Mouse (Mus musculus) CH12.LX (cell line): ENCODE measurements around the gene Klhdc7a. TPM values are rescaled to one million over a fixed set of nuclear protein-coding genes. Genes with fewer than 3 reads are reported as not detected.
"Not testable (repeated sequence)": the region's sequence is repeated elsewhere in the genome, so short reads cannot be mapped to it uniquely, and the experiment has no call there.

Experiments
- DNase-seq: peaks from one replicate; pipeline ENCODE4 v3.0.0-alpha.2; 2013; ENCODE audit errors: extremely low read depth
- H3K27ac ChIP-seq: 2 replicates; pipeline ENCODE4 v1.5.1; 2012; ENCODE audit warnings: low read depth, mild to moderate bottlenecking, control low read depth, moderate library complexity; ENCODE audit not compliant: insufficient read depth
- H3K27me3 ChIP-seq: replicated peaks from 2 replicates; pipeline ENCODE3; 2012; ENCODE audit warnings: inconsistent platforms
- H3K36me3 ChIP-seq, 2 experiments: replicated peaks in 1 of 2; 2 replicates each; pipeline versions ENCODE3 to v1.6.1; 2012; ENCODE audit warnings: inconsistent platforms in 1 of 2, low read length in 1 of 2, mild to moderate bottlenecking in 1 of 2, mixed read lengths in 1 of 2, moderate library complexity in 1 of 2; ENCODE audit not compliant: control insufficient read depth in 1 of 2, insufficient read depth in 1 of 2
- H3K4me1 ChIP-seq, 2 experiments: 2 replicates each; pipeline ENCODE4 v1.6.1; 2012; ENCODE audit warnings: inconsistent platforms in 1 of 2, moderate library complexity in 1 of 2; ENCODE audit not compliant: insufficient read depth in 2 of 2, control insufficient read depth in 1 of 2
- H3K4me2 ChIP-seq: 2 replicates; pipeline ENCODE4 v1.6.1; 2012; ENCODE audit warnings: low read depth, mild to moderate bottlenecking, control low read depth; ENCODE audit not compliant: poor library complexity, insufficient read depth, severe bottlenecking
- H3K4me3 ChIP-seq, 3 experiments: fragments of 150-350 bp in 1 of 3; sonication (generic) in 1 of 3; replicated peaks in 1 of 3; 2 replicates each; pipeline versions ENCODE3 to v1.5.1; 2011 to 2012; ENCODE audit warnings: low read depth in 2 of 3, low read length in 2 of 3, mild to moderate bottlenecking in 2 of 3, moderate library complexity in 2 of 3, control low read depth in 1 of 3, improper control_type of control experiment in 1 of 3, inconsistent platforms in 1 of 3, mixed read lengths in 1 of 3; ENCODE audit not compliant: poor library complexity in 1 of 3
- H3K79me2 ChIP-seq: replicated peaks from 2 replicates; pipeline ENCODE4 v1.6.1; 2012; ENCODE audit warnings: mild to moderate bottlenecking, moderate library complexity; ENCODE audit not compliant: control insufficient read depth, poor library complexity, insufficient read depth, severe bottlenecking; ENCODE audit errors: extremely low read depth
- H3K9ac ChIP-seq: 2 replicates; pipeline ENCODE4 v1.6.1; 2012; ENCODE audit warnings: low read depth, mild to moderate bottlenecking, control low read depth, moderate library complexity; ENCODE audit not compliant: insufficient read depth
- H3K9me3 ChIP-seq: replicated peaks from 2 replicates; pipeline ENCODE3; 2012; ENCODE audit warnings: low read length, inconsistent platforms, mixed read lengths
- BHLHE40 ChIP-seq: IDR thresholded peaks from 2 replicates; pipeline ENCODE4 v1.6.1; 2011; ENCODE audit warnings: mild to moderate bottlenecking, low read depth, low read length, improper control_type of control experiment
- EP300 ChIP-seq: IDR thresholded peaks from 2 replicates; pipeline ENCODE4 v1.6.1; 2011; ENCODE audit warnings: low read length, improper control_type of control experiment
- ETS1 ChIP-seq: conservative IDR thresholded peaks from 2 replicates; pipeline ENCODE4 v1.6.1; 2012; ENCODE audit warnings: low read depth, mild to moderate bottlenecking, inconsistent platforms, low read length, improper control_type of control experiment, moderate library complexity
- GABPA ChIP-seq: IDR thresholded peaks from 2 replicates; pipeline ENCODE4 v1.6.1; 2012; ENCODE audit warnings: low read depth, low read length, improper control_type of control experiment, inconsistent platforms; ENCODE audit not compliant: insufficient replicate concordance
- JUN ChIP-seq: IDR thresholded peaks from 2 replicates; pipeline ENCODE4 v1.6.1; 2011; ENCODE audit warnings: low read depth, mild to moderate bottlenecking, low read length, improper control_type of control experiment, moderate library complexity; ENCODE audit not compliant: insufficient read depth
- MAX ChIP-seq: IDR thresholded peaks from 2 replicates; pipeline ENCODE4 v1.6.1; 2011; ENCODE audit warnings: low read length, improper control_type of control experiment
- MAZ ChIP-seq: IDR thresholded peaks from 2 replicates; pipeline ENCODE4 v1.6.1; 2012; ENCODE audit warnings: low read depth, mild to moderate bottlenecking, inconsistent platforms, low read length, improper control_type of control experiment, moderate library complexity
- MXI1 ChIP-seq: IDR thresholded peaks from 2 replicates; pipeline ENCODE4 v1.6.1; 2011; ENCODE audit warnings: mild to moderate bottlenecking, low read depth, low read length, improper control_type of control experiment
- NELFE ChIP-seq: IDR thresholded peaks from 2 replicates; pipeline ENCODE4 v1.6.1; 2011; ENCODE audit warnings: low read depth, low read length, improper control_type of control experiment
- NRF1 ChIP-seq: IDR thresholded peaks from 2 replicates; pipeline ENCODE4 v1.6.1; 2014; ENCODE audit warnings: low read depth, mild to moderate bottlenecking, inconsistent platforms, low read length, improper control_type of control experiment, moderate library complexity
- TBP ChIP-seq: conservative IDR thresholded peaks from 2 replicates; pipeline ENCODE4 v1.6.1; 2011; ENCODE audit warnings: low read depth, low read length, improper control_type of control experiment
- TCF12 ChIP-seq: IDR thresholded peaks from 2 replicates; pipeline ENCODE4 v1.6.1; 2014; ENCODE audit warnings: low read depth, mild to moderate bottlenecking, inconsistent platforms, low read length, improper control_type of control experiment
- UBTF ChIP-seq: IDR thresholded peaks from 2 replicates; pipeline ENCODE4 v1.6.1; 2012; ENCODE audit warnings: low read depth, mild to moderate bottlenecking, inconsistent platforms, low read length, improper control_type of control experiment, moderate library complexity
- USF2 ChIP-seq: conservative IDR thresholded peaks from 2 replicates; pipeline ENCODE4 v1.6.1; 2011; ENCODE audit warnings: low read depth, low read length, improper control_type of control experiment
- ZC3H11A ChIP-seq: IDR thresholded peaks from 2 replicates; pipeline ENCODE4 v1.6.1; 2012; ENCODE audit warnings: low read depth, mild to moderate bottlenecking, inconsistent platforms, low read length, improper control_type of control experiment
- ZKSCAN1 ChIP-seq: IDR thresholded peaks from 2 replicates; pipeline ENCODE4 v1.6.1; 2012; ENCODE audit warnings: low read depth, inconsistent platforms, low read length, improper control_type of control experiment, borderline replicate concordance
- ZMIZ1 ChIP-seq: IDR thresholded peaks from 2 replicates; pipeline ENCODE4 v1.6.1; 2012; ENCODE audit warnings: low read depth, mild to moderate bottlenecking, inconsistent platforms, low read length, improper control_type of control experiment
- ZNF384 ChIP-seq: IDR thresholded peaks from 2 replicates; pipeline ENCODE4 v1.6.1; 2012; ENCODE audit warnings: low read depth, low read length, improper control_type of control experiment, inconsistent platforms
- dilution Hi-C: fragments of 300-500 bp; cut with MboI; formaldehyde crosslinking; loops from 2 replicates; pipeline ENCODE4 v1.14.3; 2020; ENCODE audit warnings: low sequenced_read_pairs; ENCODE audit not compliant: extremely low pct_unique_long_range_greater_than_20kb, extremely low pct_ligation_motif_present
- in situ Hi-C: fragments of 300-500 bp; cut with MboI; formaldehyde crosslinking; loops from 3 replicates; pipeline ENCODE4 v1.14.3; 2019; ENCODE audit warnings: low sequenced_read_pairs, low pct_ligation_motif_present, low pct_unique_long_range_greater_than_20kb, mixed read lengths
- polyA plus RNA-seq: library from polyadenylated mRNA; unstranded; fragments of >175 nt; gene quantifications from 2 replicates; pipeline ENCODE4 v1.2.1, GENCODE M21; 2012; ENCODE audit warnings: low read depth; ENCODE audit not compliant: insufficient read length
- total RNA-seq, 2 experiments: library from RNA; depleted of rRNA; stranded (reverse); fragments of 300-350 nt in 1 of 2; fragments of >200 nt in 1 of 2; gene quantifications; 2 replicates each; pipeline ENCODE4 v1.2.3; 2012 to 2014

Gene Klhdc7a
- total and polyA plus RNA-seq, 3 experiments: not detected

GRCm38 (mm10) chr4:139963059-139963458 is 4.8 kb downstream of the Klhdc7a start:
- H3K4me3 ChIP-seq: no peak overlapping the region
- dilution Hi-C loops: no loop called here
- no peaks in the 10 kb centered on the region for H3K79me2 ChIP-seq
- no peaks in the 10 kb centered on the region for H3K4me1 ChIP-seq
- no peak for TF ChIP-seq BHLHE40
- no peak for TF ChIP-seq MAZ
- no peak for TF ChIP-seq MXI1
- TF ChIP-seq TBP: no peak
- TF ChIP-seq USF2: no peak
- TF ChIP-seq EP300: no peak
- TF ChIP-seq UBTF: no peak
- no peak for TF ChIP-seq NRF1
- no peak for TF ChIP-seq NELFE
- no peak for TF ChIP-seq GABPA
- no peak for TF ChIP-seq ZC3H11A
- no peak overlapping the region for H3K27ac ChIP-seq
- DNase-seq: no peak
- peaks cover 53% of the 10 kb centered on the region for H3K9me3 ChIP-seq
- H3K9ac ChIP-seq: no peak overlapping the region
- no peak overlapping the region for H3K4me2 ChIP-seq
- in situ Hi-C loops: no loop called here
- no peaks in the 10 kb centered on the region for H3K36me3 ChIP-seq
- H3K27me3 ChIP-seq: no peaks in the 10 kb centered on the region

DNA sequence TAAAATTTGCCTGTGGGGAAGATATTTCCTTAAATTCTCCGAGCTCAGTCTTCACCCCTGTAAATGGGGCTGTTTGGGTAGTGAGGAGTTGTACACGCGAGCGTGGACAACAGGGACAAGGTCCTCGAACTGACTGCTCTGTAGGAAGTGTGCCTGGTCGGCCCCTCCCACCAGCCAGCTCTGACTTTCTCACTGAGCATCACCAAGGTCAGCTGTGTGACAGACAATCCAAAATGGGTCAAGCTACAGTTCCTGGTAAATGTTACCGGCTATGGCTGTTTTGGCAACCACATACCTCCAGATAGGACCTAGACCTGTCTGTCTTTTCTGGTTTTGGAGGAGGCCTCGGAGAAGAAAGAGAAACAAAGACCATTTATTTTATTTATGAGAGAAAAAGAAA is 6.0 kb downstream of the Klhdc7a start:
- no peak overlapping the region for H3K9ac ChIP-seq
- no peak overlapping the region for H3K27ac ChIP-seq
- TF ChIP-seq ZMIZ1: no peak
- no peak for TF ChIP-seq MAX
- TF ChIP-seq ETS1: no peak
- TF ChIP-seq JUN: no peak
- no peak for TF ChIP-seq TCF12
- no peak for TF ChIP-seq USF2
- no peak for TF ChIP-seq ZNF384
- no peak for TF ChIP-seq ZKSCAN1
- no peak for TF ChIP-seq MXI1
- no peak for TF ChIP-seq NELFE
- no peaks in the 10 kb centered on the region for H3K36me3 ChIP-seq
- no peaks in the 10 kb centered on the region for H3K4me1 ChIP-seq
- in situ Hi-C loops: no loop called here
- no peak overlapping the region for H3K4me2 ChIP-seq
- H3K27me3 ChIP-seq: no peaks in the 10 kb centered on the region
- dilution Hi-C loops: no loop called here
- peaks cover 44% of the 10 kb centered on the region for H3K9me3 ChIP-seq
- no peaks in the 10 kb centered on the region for H3K79me2 ChIP-seq
- H3K4me3 ChIP-seq: no peak overlapping the region
- no peak for DNase-seq

DNA sequence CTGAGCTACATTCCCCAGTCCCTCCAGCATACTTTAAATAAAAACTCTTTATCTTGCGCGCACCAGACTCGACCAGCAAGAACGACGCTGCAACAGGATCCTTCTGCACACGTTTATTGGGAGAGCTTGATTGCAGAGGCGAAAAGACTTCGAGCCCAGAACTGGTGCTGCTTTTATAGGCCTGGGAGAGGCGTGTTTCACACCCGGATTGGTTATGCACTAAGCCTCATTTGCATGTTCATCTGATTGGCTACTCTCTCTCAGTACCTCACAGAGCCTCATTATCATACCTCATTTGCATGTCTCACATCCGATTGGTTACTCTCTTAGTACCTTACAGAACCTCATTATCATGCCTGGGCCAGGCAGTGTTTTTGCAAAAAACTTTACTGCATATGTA is 6.5 kb downstream of the Klhdc7a start:
- H3K4me2 ChIP-seq, dilution Hi-C loops: not testable (repeated sequence)
- peaks cover 40% of the 10 kb centered on the region for H3K9me3 ChIP-seq

More for the DNA sequence above, 6.5 kb downstream of the Klhdc7a start:
- H3K9ac ChIP-seq, H3K4me3 ChIP-seq, H3K4me1 ChIP-seq, H3K27me3 ChIP-seq, in situ Hi-C loops, H3K27ac ChIP-seq, DNase-seq, H3K79me2 ChIP-seq, H3K36me3 ChIP-seq: not testable (repeated sequence)
